Comparison of ENCODE assay signal across 28 mouse cellular contexts in the genomic region with DNA sequence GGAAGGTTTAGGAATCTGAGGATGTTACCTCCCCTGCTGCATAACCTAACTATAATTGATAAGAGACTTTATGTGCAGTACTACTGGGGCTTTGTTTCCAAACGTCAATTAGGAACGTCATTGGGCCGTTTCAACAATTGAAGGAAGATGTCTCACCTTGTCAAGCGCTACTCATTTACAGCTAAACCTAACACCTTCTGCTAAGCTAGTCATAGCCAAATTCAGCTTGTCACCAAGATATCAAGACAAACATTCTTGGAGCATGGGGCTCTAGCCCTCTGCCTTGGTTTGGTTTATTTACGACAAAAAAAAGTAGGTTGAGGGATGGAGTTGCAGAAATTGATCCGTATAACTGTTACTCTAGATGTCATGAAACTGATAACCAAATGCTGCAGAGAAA.
"Had no signal": no experiment of that assay in that cellular context is flagged by ENCODE, and none has a peak within 500 bp of the region (broad histone marks: within the 10 kb centered on the region; RNA-seq: fewer than 3 reads in every experiment).

No protein-coding gene starts in this region.

- H3K4me2 ChIP-seq: heart, embryonic 11.5 days; heart, embryonic 13.5 days; heart, embryonic 15.5 days; hindbrain, embryonic 13.5 days; hindbrain, embryonic 15.5 days; kidney, embryonic 15.5 days; limb, embryonic 12.5 days; liver, embryonic 11.5 days; liver, embryonic 13.5 days; liver, embryonic 15.5 days had no signal

- H3K4me1 ChIP-seq: limb, embryonic 12.5 days; liver, embryonic 13.5 days; liver, embryonic 15.5 days had no signal

- H3K36me3 ChIP-seq: hindbrain, embryonic 13.5 days; hindbrain, embryonic 15.5 days; kidney, embryonic 15.5 days; limb, embryonic 10.5 days; limb, embryonic 12.5 days; liver, embryonic 13.5 days; liver, embryonic 15.5 days had no signal

- H3K9ac ChIP-seq: heart, embryonic 13.5 days; heart, embryonic 15.5 days; hindbrain, embryonic 13.5 days; hindbrain, embryonic 15.5 days; kidney, embryonic 15.5 days; limb, embryonic 12.5 days; liver, embryonic 13.5 days; liver, embryonic 15.5 days; liver, postnatal 0 days had no signal

- H3K9me3 ChIP-seq: heart, embryonic 13.5 days; heart, embryonic 15.5 days; hindbrain, embryonic 13.5 days; hindbrain, embryonic 15.5 days; kidney, embryonic 15.5 days; limb, embryonic 10.5 days; limb, embryonic 12.5 days; liver, embryonic 13.5 days; liver, embryonic 15.5 days had no signal

- H3K27me3 ChIP-seq: heart, embryonic 13.5 days; heart, embryonic 15.5 days; hindbrain, embryonic 13.5 days; hindbrain, embryonic 15.5 days; kidney, embryonic 15.5 days; limb, embryonic 12.5 days; liver, embryonic 13.5 days; liver, embryonic 15.5 days had no signal

- H3K27ac ChIP-seq: heart, adult 2 months; heart, embryonic 15.5 days; hindbrain, embryonic 13.5 days; hindbrain, embryonic 15.5 days; hindbrain, postnatal 0 days; kidney, embryonic 15.5 days; kidney, postnatal 0 days; limb, embryonic 10.5 days; limb, embryonic 12.5 days; liver, embryonic 13.5 days; liver, embryonic 15.5 days had no signal

- DNase-seq: gastrocnemius, postnatal 14 days; gastrocnemius, postnatal 36 days; heart, adult 11 months; heart, adult 2 months; heart, postnatal 14 days; heart, postnatal 36 days; kidney, adult 11 months; kidney, adult 2 months; kidney, adult 9 months; kidney, postnatal 14 days; layer of hippocampus, adult 9-11 months; layer of hippocampus, postnatal 36 days; liver; liver, embryonic 13.5 days; liver, postnatal 0 days had no signal

- ATAC-seq: hindbrain, postnatal 0 days; intestine, embryonic 16.5 days; liver, postnatal 0 days had no signal

- H3K4me3 ChIP-seq: heart, adult 2 months; heart, embryonic 13.5 days; heart, embryonic 15.5 days; hindbrain, embryonic 13.5 days; hindbrain, embryonic 15.5 days; kidney, embryonic 15.5 days; limb, embryonic 10.5 days; limb, embryonic 12.5 days; liver, embryonic 13.5 days; liver, embryonic 15.5 days had no signal
